Mouse (Mus musculus): ENCODE data around the gene Abca5. TPM values are rescaled to one million over a fixed set of nuclear protein-coding genes. Genes with fewer than 3 reads are reported as not detected.

Gene Abca5
- polyA plus RNA-seq, 1 experiment from 2014 or later, result 2.2 TPM

DNA sequence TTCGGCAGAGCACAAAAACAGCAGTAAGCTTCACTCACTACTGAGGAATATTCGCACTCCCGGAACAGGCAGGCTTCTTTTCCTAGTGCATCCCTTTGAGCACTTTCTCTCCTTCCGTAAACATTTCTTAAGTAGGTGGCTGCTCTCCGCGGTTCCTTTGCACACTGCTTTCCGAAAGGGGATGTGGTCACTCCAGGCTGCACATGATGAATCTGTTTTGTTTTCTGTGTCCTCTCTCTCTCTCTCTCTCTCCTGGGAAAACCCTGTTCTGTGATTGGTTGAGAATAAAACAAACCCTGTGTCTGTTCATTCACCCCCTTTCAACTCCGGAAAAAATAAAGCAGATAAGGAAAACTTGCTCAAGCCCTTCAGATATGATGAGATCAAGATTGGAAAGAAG lies 86.0 kb downstream of the Abca5 start, which contains the start of gene Abca6:
Gene Abca6 (minus strand): TSS at position 243 of the 400 bp plus-strand sequence.
- Histone ChIP-seq H3K9me3 (replicated peaks; ENCODE audit: low read length) (no peaks in the 10 kb centered on the region), H3K27me3 (ENCODE audit: insufficient read depth, low read length) (no peaks in the 10 kb centered on the region), H3K4me1 (replicated peaks; ENCODE audit: insufficient read depth, low read length) (no peaks in the 10 kb centered on the region), H3K36me3 (ENCODE audit: insufficient read depth, low read length) (no peaks in the 10 kb centered on the region), H3K9ac (ENCODE audit: low read depth, low read length) (no peak within 1 kb of the TSS), H3K4me3 (replicated peaks; ENCODE audit: low read depth, low read length) (0 out of 2 replicates have a peak within 1 kb of the TSS, but pooled peaks have one; percentile 14), H3K27ac (no peak within 1 kb of the TSS), H3K4me2 (ENCODE audit: low read length) (peak within 1 kb of the TSS; percentile 47)
- WGBS, result 8% methylated on average over 8 of the region's 8 CpGs
- DNase-seq (ENCODE audit: low spot score), result peak; percentile 79
- no peak for ATAC-seq (replicated peaks; ENCODE audit: low FRiP score, low read depth)
- TF ChIP-seq CTCF (IDR thresholded peaks at IDR 0.05; ENCODE audit: low read depth), result no peak

DNA sequence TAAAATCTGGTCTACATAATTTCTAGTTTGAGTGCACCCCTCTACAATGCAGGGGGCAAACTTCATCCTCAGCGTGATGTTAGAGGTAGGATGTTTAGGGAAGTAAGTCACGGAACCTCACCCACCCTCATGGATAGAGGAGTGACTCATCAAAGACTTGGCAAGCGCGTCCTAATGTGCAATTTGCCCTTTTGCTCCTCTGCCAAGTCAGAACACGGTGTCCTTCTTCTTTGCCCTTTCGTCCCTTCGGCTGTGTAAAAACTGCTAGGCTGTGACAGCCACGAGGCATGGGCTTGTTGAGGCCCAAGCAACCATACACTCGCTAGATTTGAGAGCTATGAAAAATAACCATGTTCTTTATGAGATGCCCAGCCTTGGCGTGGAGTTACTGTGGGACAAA lies 92.8 kb downstream of the Abca5 start:
- Histone ChIP-seq H3K4me1 (replicated peaks; ENCODE audit: insufficient read depth, low read length) (no peaks in the 10 kb centered on the region), H3K27me3 (ENCODE audit: insufficient read depth, low read length) (no peaks in the 10 kb centered on the region), H3K4me3 (replicated peaks; ENCODE audit: low read depth, low read length) (no peak overlapping the region), H3K9me3 (replicated peaks; ENCODE audit: low read length) (no peaks in the 10 kb centered on the region), H3K36me3 (ENCODE audit: insufficient read depth, low read length) (no peaks in the 10 kb centered on the region), H3K4me2 (ENCODE audit: low read length) (no peak overlapping the region), H3K27ac (no peak overlapping the region), H3K9ac (ENCODE audit: low read depth, low read length) (no peak overlapping the region)
- 71% methylated on average over 10 of the region's 10 CpGs for WGBS
- TF ChIP-seq CTCF (IDR thresholded peaks at IDR 0.05; ENCODE audit: low read depth), result no peak
- ATAC-seq (replicated peaks; ENCODE audit: low FRiP score, low read depth), result no peak
- DNase-seq (ENCODE audit: low spot score), result peak; percentile 23

DNA sequence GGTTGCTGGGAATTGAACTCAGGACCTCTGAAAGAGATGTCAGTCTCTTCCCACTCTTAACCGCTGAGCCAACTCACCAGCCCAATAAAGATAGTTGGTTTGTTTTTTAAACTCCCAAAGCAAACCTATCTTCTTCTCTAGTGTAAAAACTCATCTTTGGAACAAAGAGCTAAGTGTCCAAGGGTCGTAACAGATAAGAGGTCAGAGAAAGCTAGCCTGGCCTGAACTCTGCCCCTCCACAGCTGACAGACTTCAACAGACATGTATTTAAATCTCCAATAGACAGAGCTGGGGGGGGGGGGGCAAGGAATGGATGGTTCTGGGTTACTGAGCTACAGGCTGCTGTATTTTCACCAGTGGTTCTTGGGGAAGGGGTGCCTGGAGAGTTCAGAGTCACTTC lies 100.0 kb downstream of the Abca5 start:
- ATAC-seq (replicated peaks; ENCODE audit: low FRiP score, low read depth) (no peak), DNase-seq (ENCODE audit: low spot score) (no peak)
- Histone ChIP-seq H3K4me3 (replicated peaks; ENCODE audit: low read depth, low read length) (no peak overlapping the region), H3K4me2 (ENCODE audit: low read length) (no peak overlapping the region), H3K27ac (no peak overlapping the region), H3K9me3 (replicated peaks; ENCODE audit: low read length) (no peaks in the 10 kb centered on the region), H3K27me3 (ENCODE audit: insufficient read depth, low read length) (no peaks in the 10 kb centered on the region), H3K9ac (ENCODE audit: low read depth, low read length) (no peak overlapping the region), H3K4me1 (replicated peaks; ENCODE audit: insufficient read depth, low read length) (no peaks in the 10 kb centered on the region), H3K36me3 (ENCODE audit: insufficient read depth, low read length) (no peaks in the 10 kb centered on the region)
- no peak for TF ChIP-seq CTCF (IDR thresholded peaks at IDR 0.05; ENCODE audit: low read depth)
- WGBS, result 75% methylated on average over 2 of the region's 2 CpGs

DNA sequence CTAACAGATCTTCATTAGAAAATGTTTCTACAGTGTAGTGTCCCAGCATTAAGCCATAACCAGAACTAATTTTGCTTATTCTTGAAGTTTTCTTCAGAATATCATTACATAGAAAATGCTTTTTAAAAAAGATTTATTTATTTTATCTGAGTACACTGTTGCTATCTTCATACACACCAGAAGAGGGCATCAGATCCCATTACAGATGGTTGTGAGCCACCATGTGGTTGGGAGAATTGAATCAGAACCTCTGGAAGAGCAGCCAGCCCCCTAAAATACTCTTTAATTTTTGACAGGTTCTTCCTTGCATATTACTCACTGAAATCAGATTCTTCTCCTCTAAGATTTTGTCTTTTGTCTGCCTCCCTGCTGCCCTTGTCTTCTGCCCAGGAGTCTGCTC lies 104.5 kb downstream of the Abca5 start:
- Histone ChIP-seq H3K27me3 (ENCODE audit: insufficient read depth, low read length) (no peaks in the 10 kb centered on the region), H3K4me1 (replicated peaks; ENCODE audit: insufficient read depth, low read length) (no peaks in the 10 kb centered on the region), H3K9me3 (replicated peaks; ENCODE audit: low read length) (no peaks in the 10 kb centered on the region), H3K36me3 (ENCODE audit: insufficient read depth, low read length) (no peaks in the 10 kb centered on the region), H3K4me3 (replicated peaks; ENCODE audit: low read depth, low read length) (no peak overlapping the region), H3K27ac (no peak overlapping the region), H3K9ac (ENCODE audit: low read depth, low read length) (no peak overlapping the region), H3K4me2 (ENCODE audit: low read length) (no peak overlapping the region)
- TF ChIP-seq CTCF (IDR thresholded peaks at IDR 0.05; ENCODE audit: low read depth), result no peak
- ATAC-seq (replicated peaks; ENCODE audit: low FRiP score, low read depth) (no peak), DNase-seq (ENCODE audit: low spot score) (no peak)

Other genes with a start within 250 kb of the Abca5 start
- 0.19 and 0.70 TPM in 2 replicates for gene Abca8a, start 241.7 kb downstream of the Abca5 start, polyA plus RNA-seq (2015; fragmentation: Nextera tagmentation; extraction: Ambion mirVana)
- gene Abca9, start 169.5 kb downstream of the Abca5 start, polyA plus RNA-seq (2015; fragmentation: Nextera tagmentation; extraction: Ambion mirVana), result 0.94 and 0.99 TPM in 2 replicates
- 0.37 and 0.54 TPM in 2 replicates for gene Abca6, start 85.9 kb downstream of the Abca5 start, polyA plus RNA-seq (2015; fragmentation: Nextera tagmentation; extraction: Ambion mirVana)
- gene Map2k6, start 61.4 kb upstream of the Abca5 start, polyA plus RNA-seq (2015; fragmentation: Nextera tagmentation; extraction: Ambion mirVana), result 12.7 and 12.8 TPM in 2 replicates